Mouse (Mus musculus): Measurements from ENCODE around the gene Atp1a4.
"Not testable (repeated sequence)": the region's sequence is repeated elsewhere in the genome, so short reads cannot be mapped to it uniquely, and the experiment has no call there.

Gene Atp1a4

GRCm38 (mm10) chr1:172279768-172280509 is 21.7 kb upstream of the Atp1a4 start:
- DNase-seq, result no peak

- no peak for DNase-seq
These were observed 20.1 kb upstream of the Atp1a4 start for GRCm38 (mm10) chr1:172278328-172278727.

- peak; percentile 26 to 33 for DNase-seq
These were observed 19.0 kb upstream of the Atp1a4 start for GRCm38 (mm10) chr1:172277172-172277571.

- no peak for DNase-seq
These were observed 16.3 kb upstream of the Atp1a4 start for GRCm38 (mm10) chr1:172274547-172274946.

- no peak for DNase-seq
These were observed 15.9 kb upstream of the Atp1a4 start for GRCm38 (mm10) chr1:172274116-172274515.

GRCm38 (mm10) chr1:172273386-172273785 is 15.2 kb upstream of the Atp1a4 start:
- no peak for DNase-seq

GRCm38 (mm10) chr1:172271765-172272164 is 13.6 kb upstream of the Atp1a4 start:
- DNase-seq, result no peak

GRCm38 (mm10) chr1:172271208-172271607 is 13.0 kb upstream of the Atp1a4 start:
- no peak for DNase-seq

- no peak for DNase-seq
These were observed 3.4 kb upstream of the Atp1a4 start, which contains the start of gene Igsf8 for GRCm38 (mm10) chr1:172261477-172262078. Gene Igsf8 (plus strand): TSS chr1:172261641.

GRCm38 (mm10) chr1:172247679-172248078 is 10.5 kb downstream of the Atp1a4 start:
- DNase-seq, result no peak

GRCm38 (mm10) chr1:172247216-172247615 is 11.0 kb downstream of the Atp1a4 start:
- no peak for DNase-seq

- DNase-seq, result not testable (repeated sequence)
These were observed 13.6 kb downstream of the Atp1a4 start for GRCm38 (mm10) chr1:172244645-172245044.

GRCm38 (mm10) chr1:172243547-172244205 is 14.5 kb downstream of the Atp1a4 start:
- peak; percentile 29 to 38 for DNase-seq

GRCm38 (mm10) chr1:172242401-172242800 is 15.8 kb downstream of the Atp1a4 start:
- DNase-seq, result peak; percentile 24 to 40

- no peak for DNase-seq
These were observed 17.1 kb downstream of the Atp1a4 start for GRCm38 (mm10) chr1:172240945-172241708.

GRCm38 (mm10) chr1:172229215-172229614 is 29.0 kb downstream of the Atp1a4 start:
- DNase-seq, result no peak

- no peak for DNase-seq
These were observed 30.0 kb downstream of the Atp1a4 start for GRCm38 (mm10) chr1:172228209-172228608.

- DNase-seq, result no peak
These were observed 36.7 kb downstream of the Atp1a4 start for GRCm38 (mm10) chr1:172221297-172222063.

- DNase-seq, result peak; percentile 70 to 84
These were observed 37.8 kb downstream of the Atp1a4 start for GRCm38 (mm10) chr1:172220414-172220813.

GRCm38 (mm10) chr1:172219451-172220406 is 38.5 kb downstream of the Atp1a4 start, which contains the start of gene Casq1:
Gene Casq1 (minus strand): TSS chr1:172219868.
- no peak for DNase-seq

Measured in lung, adult 18-20 months (tissue).